Mouse (Mus musculus): ENCODE measurements around the gene Inpp5a. TPM values are rescaled to one million over a fixed set of nuclear protein-coding genes. Genes with fewer than 3 reads are reported as not detected.

Gene Inpp5a
- polyA plus RNA-seq, 1 experiment = 37.8 TPM

- no peak overlapping the region for H3K4me2 ChIP-seq (ENCODE audit: low read depth)
- H3K27me3 ChIP-seq (ENCODE audit: control insufficient read depth, insufficient read depth, insufficient read length) = no peaks in the 10 kb centered on the region
- TF ChIP-seq POLR2AphosphoS2 (IDR thresholded peaks at IDR 0.05; ENCODE audit: insufficient read length, low read depth) (no peak), MAX (IDR thresholded peaks at IDR 0.05; ENCODE audit: low read depth) (no peak), CEBPB (IDR thresholded peaks at IDR 0.05; ENCODE audit: insufficient read depth, poor library complexity, severe bottlenecking) (no peak), POLR2A (IDR thresholded peaks at IDR 0.05; ENCODE audit: insufficient read length, low read depth) (no peak), MYOG (IDR thresholded peaks at IDR 0.05; ENCODE audit: control insufficient read depth in 1 of 3, insufficient read depth in 1 of 3, insufficient read length in 2 of 3, low read depth in 2 of 3) (no peak), MYOD1 (IDR thresholded peaks at IDR 0.05; ENCODE audit: control insufficient read depth in 1 of 3, insufficient read length in 2 of 3, low read depth in 2 of 3) (no peak)
- no peaks in the 10 kb centered on the region for H3K79me2 ChIP-seq (ENCODE audit: control insufficient read depth, insufficient read depth)
- no peak overlapping the region for H3ac ChIP-seq (ENCODE audit: control insufficient read depth, insufficient read length)
- H3K36me3 ChIP-seq (ENCODE audit: control insufficient read depth, insufficient read depth) = peaks cover 5% of the 10 kb centered on the region
- no peak overlapping the region for H3K4me3 ChIP-seq
These were observed 141.9 kb downstream of the Inpp5a start for GRCm38 (mm10) chr7:139530591-139531427.

DNA sequence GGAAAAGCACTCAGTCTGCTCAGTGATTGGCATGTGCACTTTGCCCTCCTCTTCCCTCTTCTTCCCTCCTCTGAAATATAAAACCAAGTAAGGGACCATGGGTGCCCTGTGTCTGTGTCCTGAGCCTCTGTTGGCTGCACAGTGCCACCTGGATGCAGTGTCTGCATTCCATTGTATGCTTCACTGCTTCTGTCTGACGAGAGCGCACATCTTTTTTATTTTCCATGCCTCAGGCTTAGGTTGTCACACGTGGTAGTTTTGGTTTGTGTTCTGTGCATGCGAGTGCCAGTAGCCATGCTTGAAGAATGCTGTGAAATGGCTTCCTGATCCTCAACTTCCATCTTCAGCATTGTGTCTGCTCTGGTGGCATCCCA lies 142.5 kb downstream of the Inpp5a start:
- Histone ChIP-seq H3ac (ENCODE audit: control insufficient read depth, insufficient read length) (no peak overlapping the region), H3K79me2 (ENCODE audit: control insufficient read depth, insufficient read depth) (no peaks in the 10 kb centered on the region), H3K36me3 (ENCODE audit: control insufficient read depth, insufficient read depth) (peaks cover 5% of the 10 kb centered on the region), H3K27me3 (ENCODE audit: control insufficient read depth, insufficient read depth, insufficient read length) (no peaks in the 10 kb centered on the region), H3K4me3 (no peak overlapping the region), H3K4me2 (ENCODE audit: low read depth) (no peak overlapping the region)
- TF ChIP-seq E2F4 (IDR thresholded peaks at IDR 0.05; ENCODE audit: insufficient read depth) = no peak
- TF ChIP-seq SRF (IDR thresholded peaks at IDR 0.05; ENCODE audit: control insufficient read depth, insufficient read length, low read depth) = no peak
- TF ChIP-seq TCF3 (IDR thresholded peaks at IDR 0.05; ENCODE audit: insufficient read length, low read depth) = no peak
- TF ChIP-seq POLR2AphosphoS2 (IDR thresholded peaks at IDR 0.05; ENCODE audit: insufficient read length, low read depth) = no peak
- TF ChIP-seq POLR2A (IDR thresholded peaks at IDR 0.05; ENCODE audit: insufficient read length, low read depth) = no peak
- no peak for TF ChIP-seq MYOG (IDR thresholded peaks at IDR 0.05; ENCODE audit: control insufficient read depth in 1 of 3, insufficient read depth in 1 of 3, insufficient read length in 2 of 3, low read depth in 2 of 3)
- no peak for TF ChIP-seq MYOD1 (IDR thresholded peaks at IDR 0.05; ENCODE audit: control insufficient read depth in 1 of 3, insufficient read length in 2 of 3, low read depth in 2 of 3)
- TF ChIP-seq USF1 (IDR thresholded peaks at IDR 0.05; ENCODE audit: low read depth) = no peak
- no peak for TF ChIP-seq MAX (IDR thresholded peaks at IDR 0.05; ENCODE audit: low read depth)
- no peak for TF ChIP-seq REST (IDR thresholded peaks at IDR 0.05; ENCODE audit: insufficient read depth, insufficient read length)
- no peak for TF ChIP-seq TCF12 (IDR thresholded peaks at IDR 0.05; ENCODE audit: insufficient read depth, poor library complexity, severe bottlenecking)
- no peak for TF ChIP-seq CEBPB (IDR thresholded peaks at IDR 0.05; ENCODE audit: insufficient read depth, poor library complexity, severe bottlenecking)

DNA sequence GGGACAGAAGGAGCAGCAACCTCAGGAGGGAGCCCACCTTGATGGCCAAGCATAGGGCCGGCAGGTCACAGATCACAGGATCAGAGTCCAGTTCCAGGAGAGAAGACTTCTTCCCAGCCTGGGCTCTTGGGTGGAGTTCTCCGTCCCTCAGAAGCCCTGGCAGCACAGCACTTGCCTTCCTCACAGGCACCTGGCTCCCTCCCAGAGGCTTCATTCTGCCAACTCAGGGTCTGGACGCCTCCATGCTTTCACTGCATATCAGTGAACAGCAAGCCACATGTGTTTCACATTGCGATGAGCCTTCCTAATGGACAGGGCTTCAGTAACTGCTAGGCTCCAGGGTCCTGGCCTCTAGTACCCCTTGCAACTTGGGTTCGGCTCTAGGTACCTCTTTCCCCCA lies 147.4 kb downstream of the Inpp5a start:
- Histone ChIP-seq H3ac (ENCODE audit: control insufficient read depth, insufficient read length) (no peak overlapping the region), H3K79me2 (ENCODE audit: control insufficient read depth, insufficient read depth) (no peaks in the 10 kb centered on the region), H3K4me3 (no peak overlapping the region), H3K4me2 (ENCODE audit: low read depth) (no peak overlapping the region), H3K27me3 (ENCODE audit: control insufficient read depth, insufficient read depth, insufficient read length) (no peaks in the 10 kb centered on the region), H3K36me3 (ENCODE audit: control insufficient read depth, insufficient read depth) (peaks cover 3% of the 10 kb centered on the region)
- TF ChIP-seq MYOD1 (IDR thresholded peaks at IDR 0.05; ENCODE audit: control insufficient read depth in 1 of 3, insufficient read length in 2 of 3, low read depth in 2 of 3) = no peak
- no peak for TF ChIP-seq USF1 (IDR thresholded peaks at IDR 0.05; ENCODE audit: low read depth)
- TF ChIP-seq E2F4 (IDR thresholded peaks at IDR 0.05; ENCODE audit: insufficient read depth) = no peak
- TF ChIP-seq CEBPB (IDR thresholded peaks at IDR 0.05; ENCODE audit: insufficient read depth, poor library complexity, severe bottlenecking) = no peak

DNA sequence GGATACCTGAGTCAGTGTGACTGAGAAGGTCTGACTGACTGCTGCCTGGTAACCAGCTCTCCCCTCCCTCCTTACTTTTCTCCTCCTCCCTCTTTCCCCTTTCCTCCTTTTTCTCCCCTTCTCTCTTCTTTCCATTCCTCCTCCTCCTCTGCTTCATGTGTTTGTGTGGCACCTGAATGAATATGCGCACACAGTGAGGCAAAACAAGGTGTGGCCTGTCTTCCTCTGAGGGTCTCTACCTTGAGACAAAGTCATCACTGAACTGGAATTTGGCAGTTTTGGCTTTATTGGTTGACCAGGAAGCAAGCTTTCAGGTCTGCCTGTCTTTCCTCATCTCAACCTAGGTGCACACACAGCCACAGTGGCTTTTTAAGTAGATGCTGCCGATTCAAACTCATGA lies 147.9 kb downstream of the Inpp5a start:
- H3K79me2 ChIP-seq (ENCODE audit: control insufficient read depth, insufficient read depth) = no peaks in the 10 kb centered on the region
- no peak overlapping the region for H3ac ChIP-seq (ENCODE audit: control insufficient read depth, insufficient read length)
- H3K27me3 ChIP-seq (ENCODE audit: control insufficient read depth, insufficient read depth, insufficient read length) = no peaks in the 10 kb centered on the region
- no peak for TF ChIP-seq REST (IDR thresholded peaks at IDR 0.05; ENCODE audit: insufficient read depth, insufficient read length)
- TF ChIP-seq USF1 (IDR thresholded peaks at IDR 0.05; ENCODE audit: low read depth) = no peak
- no peak for TF ChIP-seq POLR2AphosphoS2 (IDR thresholded peaks at IDR 0.05; ENCODE audit: insufficient read length, low read depth)
- TF ChIP-seq SRF (IDR thresholded peaks at IDR 0.05; ENCODE audit: control insufficient read depth, insufficient read length, low read depth) = no peak
- no peak for TF ChIP-seq MYOD1 (IDR thresholded peaks at IDR 0.05; ENCODE audit: control insufficient read depth in 1 of 3, insufficient read length in 2 of 3, low read depth in 2 of 3)
- TF ChIP-seq CEBPB (IDR thresholded peaks at IDR 0.05; ENCODE audit: insufficient read depth, poor library complexity, severe bottlenecking) = no peak
- no peak for TF ChIP-seq E2F4 (IDR thresholded peaks at IDR 0.05; ENCODE audit: insufficient read depth)
- TF ChIP-seq TCF3 (IDR thresholded peaks at IDR 0.05; ENCODE audit: insufficient read length, low read depth) = no peak
- no peak for TF ChIP-seq POLR2A (IDR thresholded peaks at IDR 0.05; ENCODE audit: insufficient read length, low read depth)
- TF ChIP-seq MYOG (IDR thresholded peaks at IDR 0.05; ENCODE audit: control insufficient read depth in 1 of 3, insufficient read depth in 1 of 3, insufficient read length in 2 of 3, low read depth in 2 of 3) = no peak
- TF ChIP-seq TCF12 (IDR thresholded peaks at IDR 0.05; ENCODE audit: insufficient read depth, poor library complexity, severe bottlenecking) = no peak
- no peak for TF ChIP-seq MAX (IDR thresholded peaks at IDR 0.05; ENCODE audit: low read depth)
- H3K36me3 ChIP-seq (ENCODE audit: control insufficient read depth, insufficient read depth) = peaks cover 3% of the 10 kb centered on the region
- H3K4me2 ChIP-seq (ENCODE audit: low read depth) = no peak overlapping the region
- no peak overlapping the region for H3K4me3 ChIP-seq

- H3K79me2 ChIP-seq (ENCODE audit: control insufficient read depth, insufficient read depth) = no peaks in the 10 kb centered on the region
- H3K4me2 ChIP-seq (ENCODE audit: low read depth) = no peak overlapping the region
- no peak overlapping the region for H3K4me3 ChIP-seq
- peaks cover 3% of the 10 kb centered on the region for H3K36me3 ChIP-seq (ENCODE audit: control insufficient read depth, insufficient read depth)
- no peak for TF ChIP-seq TCF12 (IDR thresholded peaks at IDR 0.05; ENCODE audit: insufficient read depth, poor library complexity, severe bottlenecking)
- no peak for TF ChIP-seq MYOD1 (IDR thresholded peaks at IDR 0.05; ENCODE audit: control insufficient read depth in 1 of 3, insufficient read length in 2 of 3, low read depth in 2 of 3)
- no peaks in the 10 kb centered on the region for H3K27me3 ChIP-seq (ENCODE audit: control insufficient read depth, insufficient read depth, insufficient read length)
- H3ac ChIP-seq (ENCODE audit: control insufficient read depth, insufficient read length) = no peak overlapping the region
These were observed 148.9 kb downstream of the Inpp5a start for GRCm38 (mm10) chr7:139537831-139538230.

Data from myocyte (in vitro differentiated cells).